Mouse (Mus musculus) lung, adult 2 months (tissue): ENCODE results near the gene Slc26a1. TPM values are rescaled to one million over a fixed set of nuclear protein-coding genes. Genes with fewer than 3 reads are reported as not detected.
"Not testable (repeated sequence)": the region's sequence is repeated elsewhere in the genome, so short reads cannot be mapped to it uniquely, and the experiment has no call there.

ENCODE experiments used
- DNase-seq: peaks from one replicate; pipeline ENCODE4 v3.0.0; 2022
- H3K4me1 ChIP-seq: fragments of 200-500 bp; 2 replicates; pipeline ENCODE4 v1.6.1; 2011; ENCODE audit warnings: low read length; ENCODE audit not compliant: control insufficient read depth, insufficient read depth
- H3K4me3 ChIP-seq: fragments of 200-500 bp; replicated peaks from 2 replicates; pipeline ENCODE3; 2011; ENCODE audit warnings: low read depth, mild to moderate bottlenecking, control low read depth, low read length; ENCODE audit errors: extremely low read depth
- CTCF ChIP-seq: fragments of 200-500 bp; IDR thresholded peaks from 2 replicates; pipeline ENCODE4 v1.5.1; 2011; ENCODE audit warnings: mild to moderate bottlenecking, low read length, control low read depth; ENCODE audit not compliant: insufficient read depth
- POLR2A ChIP-seq: fragments of 200-500 bp; IDR thresholded peaks from 2 replicates; pipeline ENCODE4 v1.6.1; 2011; ENCODE audit warnings: low read depth, mild to moderate bottlenecking, control low read depth, low read length, borderline replicate concordance; ENCODE audit errors: extremely low read depth
- WGBS: fragments of 180-500 bp; shearing (Covaris S2); methylation state at CpG from one replicate; pipeline ENCODE4 v1.1.7; 2018; 5-methylcytosine and 5-hydroxymethylcytosine counted together
- polyA plus RNA-seq: library from polyadenylated mRNA; depleted of rRNA; stranded (reverse); fragments of >200 nt; gene quantifications from 2 replicates; pipeline ENCODE4 v1.2.3, GENCODE M21; 2012

Gene Slc26a1
- polyA plus RNA-seq, 1 experiment, result 0.11 TPM

GRCm38 (mm10) chr5:108651136-108651720 lies 24.1 kb downstream of the Slc26a1 start:
- WGBS, result 82% methylated on average over 5 of the region's 5 CpGs
- Histone ChIP-seq H3K4me3 (no peak overlapping the region), H3K4me1 (no peaks in the 10 kb centered on the region)
- no peak for DNase-seq
- no peak for TF ChIP-seq CTCF
- no peak for TF ChIP-seq POLR2A

GRCm38 (mm10) chr5:108650341-108650740 lies 25.0 kb downstream of the Slc26a1 start:
- TF ChIP-seq CTCF (no peak), POLR2A (no peak)
- 92% methylated on average over 7 of the region's 7 CpGs for WGBS
- no peak overlapping the region for H3K4me3 ChIP-seq
- DNase-seq, result no peak
- H3K4me1 ChIP-seq, result no peaks in the 10 kb centered on the region

- no peak for DNase-seq
- H3K4me1 ChIP-seq, result no peaks in the 10 kb centered on the region
- 88% methylated on average over 11 of the region's 11 CpGs for WGBS
- TF ChIP-seq POLR2A, result no peak
- TF ChIP-seq CTCF, result no peak
- H3K4me3 ChIP-seq, result no peak overlapping the region
Observed at GRCm38 (mm10) chr5:108648937-108649576, 26.3 kb downstream of the Slc26a1 start.

GRCm38 (mm10) chr5:108647820-108648465 lies 27.4 kb downstream of the Slc26a1 start:
- TF ChIP-seq CTCF (no peak), POLR2A (no peak)
- DNase-seq, result no peak
- Histone ChIP-seq H3K4me1 (no peaks in the 10 kb centered on the region), H3K4me3 (no peak overlapping the region)
- 62% methylated on average over 2 of the region's 2 CpGs for WGBS

- Histone ChIP-seq H3K4me3 (no peak overlapping the region), H3K4me1 (no peaks in the 10 kb centered on the region)
- TF ChIP-seq CTCF (no peak), POLR2A (no peak)
- WGBS, result 87% methylated on average over 2 of the region's 2 CpGs
- DNase-seq, result no peak
Observed at GRCm38 (mm10) chr5:108647311-108647710, 28.1 kb downstream of the Slc26a1 start.

- H3K4me1 ChIP-seq, result no peaks in the 10 kb centered on the region
- no peak for DNase-seq
- no peak overlapping the region for H3K4me3 ChIP-seq
- WGBS, result 54% methylated on average over 3 of the region's 3 CpGs
- TF ChIP-seq POLR2A (no peak), CTCF (no peak)
Observed at GRCm38 (mm10) chr5:108646343-108646660, 29.1 kb downstream of the Slc26a1 start.

- no peak for DNase-seq
- TF ChIP-seq CTCF, result peak; percentile 61; the same call in 1 of the 2 replicates
- TF ChIP-seq POLR2A, result no peak
- no peak overlapping the region for H3K4me3 ChIP-seq
- WGBS, result 72% methylated on average over 9 of the region's 9 CpGs
- no peaks in the 10 kb centered on the region for H3K4me1 ChIP-seq
Observed at GRCm38 (mm10) chr5:108645651-108646342, 29.6 kb downstream of the Slc26a1 start.

- WGBS, result 54% methylated on average over 2 of the region's 2 CpGs
- TF ChIP-seq POLR2A, result no peak
- no peaks in the 10 kb centered on the region for H3K4me1 ChIP-seq
- H3K4me3 ChIP-seq, result no peak overlapping the region
- no peak for DNase-seq
Observed at GRCm38 (mm10) chr5:108643674-108644073, 31.7 kb downstream of the Slc26a1 start.

GRCm38 (mm10) chr5:108636172-108636571 lies 39.2 kb downstream of the Slc26a1 start:
- no peak overlapping the region for H3K4me3 ChIP-seq
- H3K4me1 ChIP-seq, result no peaks in the 10 kb centered on the region
- no peak for DNase-seq
- no peak for TF ChIP-seq POLR2A
- 57% methylated on average over 4 of the region's 4 CpGs for WGBS

GRCm38 (mm10) chr5:108634088-108634487 lies 41.3 kb downstream of the Slc26a1 start:
- not testable (repeated sequence) for DNase-seq, H3K4me1 ChIP-seq, H3K4me3 ChIP-seq
- 72% methylated on average over 3 of the region's 3 CpGs for WGBS
